Mouse (Mus musculus) layer of hippocampus, adult 2 months (tissue): ENCODE results near the gene Galnt2. TPM values are rescaled to one million over a fixed set of nuclear protein-coding genes. Genes with fewer than 3 reads are reported as not detected.

Experiments used
- DNase-seq, 2 experiments: peaks; one replicate each; pipeline ENCODE4 v3.0.0; 2022; ENCODE audit warnings: low spot score in 2 of 2
- H3K27ac ChIP-seq: fragments of 200-600 bp; 2 replicates; pipeline ENCODE4 v1.8.1; 2022
- H3K4me3 ChIP-seq: fragments of 200-600 bp; 2 replicates; pipeline ENCODE4 v1.8.1; 2022; ENCODE audit warnings: mild to moderate bottlenecking
- CTCF ChIP-seq: fragments of 200-600 bp; conservative IDR thresholded peaks from 2 replicates; pipeline ENCODE4 v1.8.1; 2022; ENCODE audit warnings: antibody characterized with exemption, mild to moderate bottlenecking, moderate library complexity
- total RNA-seq, 2 experiments: library from RNA; stranded (reverse); gene quantifications; 2 replicates each; pipeline ENCODE4 v1.2.3; 2021

Gene Galnt2
- total RNA-seq, 2 experiments from 2014 or later = 34.5 to 44.5 TPM

- Histone ChIP-seq H3K4me3 (no peak overlapping the region), H3K27ac (no peak overlapping the region)
- TF ChIP-seq CTCF = no peak
- DNase-seq = no peak
Observed at GRCm38 (mm10) chr8:124311111-124311510, 79.9 kb downstream of the Galnt2 start.

GRCm38 (mm10) chr8:124311723-124312122 lies 80.5 kb downstream of the Galnt2 start:
- Histone ChIP-seq H3K4me3 (no peak overlapping the region), H3K27ac (no peak overlapping the region)
- no peak for TF ChIP-seq CTCF
- DNase-seq = no peak

DNA sequence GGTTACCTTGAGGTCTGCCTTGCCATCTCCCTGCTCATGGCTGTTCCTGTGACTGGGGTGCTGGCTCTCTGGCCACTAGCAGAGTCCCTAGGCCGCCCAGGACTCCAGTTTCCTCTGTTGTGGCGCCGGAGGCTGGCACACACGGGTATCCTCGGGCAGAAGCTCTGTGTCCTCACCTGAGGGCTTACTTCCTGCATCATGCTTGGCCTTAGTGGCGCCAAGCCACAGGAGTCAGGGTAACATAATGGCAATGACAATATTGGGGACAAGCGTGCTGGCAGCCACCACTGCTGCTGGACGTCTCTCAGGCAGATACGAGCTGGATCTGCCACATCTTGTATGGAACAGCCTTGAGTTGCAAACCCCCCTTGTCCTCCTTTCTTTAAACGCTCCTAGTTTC lies 81.0 kb downstream of the Galnt2 start:
- no peak overlapping the region for H3K4me3 ChIP-seq
- TF ChIP-seq CTCF = no peak
- no peak for DNase-seq
- H3K27ac ChIP-seq = no peak overlapping the region

DNA sequence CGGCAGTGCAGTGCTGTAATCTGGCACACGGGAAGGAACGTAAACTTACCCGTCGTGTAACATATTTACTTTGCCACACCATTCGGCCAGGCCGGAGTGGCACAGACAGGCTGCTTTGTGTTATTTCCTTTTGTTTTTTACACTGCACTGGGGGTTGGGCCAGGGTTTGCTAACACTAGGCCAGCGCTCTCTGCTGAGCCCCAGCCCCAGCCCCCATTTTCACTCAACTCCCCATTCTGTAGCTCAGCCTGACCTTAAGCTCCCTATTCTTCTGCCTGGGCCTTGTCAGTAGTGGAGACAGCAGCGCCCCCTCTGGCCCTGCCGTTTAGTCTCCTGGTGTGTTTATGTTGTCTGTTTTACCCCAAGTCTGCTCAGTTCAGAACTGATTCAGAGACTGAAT lies 83.6 kb downstream of the Galnt2 start:
- H3K27ac ChIP-seq = peak overlapping the region; percentile 43; the same call in 1 of the 2 replicates
- no peak overlapping the region for H3K4me3 ChIP-seq
- DNase-seq = no peak
- peak; percentile 72 for TF ChIP-seq CTCF

DNA sequence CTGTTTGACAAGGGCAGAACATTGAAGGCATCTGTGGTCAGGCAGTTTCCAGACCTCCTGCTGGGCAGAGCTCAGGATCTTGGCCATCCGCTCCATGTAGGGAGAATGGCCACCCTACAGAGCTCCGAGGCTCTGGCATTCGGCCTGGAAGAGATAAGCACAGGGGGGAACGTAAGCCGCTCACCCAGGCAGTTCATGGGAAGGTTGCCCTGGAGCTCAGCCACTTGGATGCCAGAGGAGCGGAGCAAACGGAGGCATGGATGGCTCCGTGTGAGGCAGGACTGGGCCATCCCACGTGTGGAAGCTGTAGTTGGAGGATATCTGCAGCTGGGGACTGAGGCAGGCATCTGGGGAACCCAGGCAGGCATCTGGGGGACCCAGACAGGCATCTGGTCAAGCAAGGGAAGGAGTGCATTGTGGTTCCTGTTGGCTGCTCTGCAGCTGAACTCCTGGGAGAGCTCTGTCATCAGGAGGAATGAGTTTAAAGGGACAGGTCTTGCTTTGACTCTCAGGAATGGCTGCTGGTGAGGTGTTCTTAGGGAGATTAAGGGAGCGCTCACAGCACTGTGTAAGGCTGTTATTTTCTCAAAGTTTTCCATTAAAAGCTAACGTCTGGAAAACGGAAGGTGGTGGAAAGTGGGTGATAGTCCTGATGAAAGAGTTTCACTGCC lies 85.4 kb downstream of the Galnt2 start:
- no peak for DNase-seq
- H3K27ac ChIP-seq = peak overlapping the region; percentile 14; the same call in 1 of the 2 replicates
- no peak overlapping the region for H3K4me3 ChIP-seq
- TF ChIP-seq CTCF = no peak

GRCm38 (mm10) chr8:124317191-124317682 lies 86.0 kb downstream of the Galnt2 start:
- TF ChIP-seq CTCF = no peak
- H3K27ac ChIP-seq = peak overlapping the region; percentile 14; the same call in 1 of the 2 replicates
- H3K4me3 ChIP-seq = no peak overlapping the region
- no peak for DNase-seq

DNA sequence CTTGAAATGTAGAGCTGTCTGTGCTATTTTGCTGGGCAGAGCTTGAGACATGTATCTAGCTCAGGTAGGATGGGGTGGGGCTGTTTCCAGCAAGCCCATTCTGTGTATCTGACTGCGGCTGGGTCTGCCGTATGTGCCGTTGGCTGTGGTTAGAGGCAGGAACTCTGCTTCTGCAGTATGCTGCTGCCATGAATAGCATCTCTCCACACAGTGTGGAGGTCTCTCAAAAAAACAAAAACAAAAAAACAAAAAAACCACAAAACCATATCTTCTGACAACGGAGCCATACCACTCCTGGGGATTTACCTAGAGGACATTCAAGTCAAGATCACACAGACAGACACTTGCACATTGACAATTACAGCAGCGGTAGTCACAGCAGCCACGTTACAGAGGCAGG lies 86.6 kb downstream of the Galnt2 start:
- Histone ChIP-seq H3K4me3 (no peak overlapping the region), H3K27ac (peak overlapping the region; percentile 14; the same call in 1 of the 2 replicates)
- DNase-seq = no peak
- TF ChIP-seq CTCF = no peak

- no peak overlapping the region for H3K4me3 ChIP-seq
- TF ChIP-seq CTCF = no peak
- no peak for DNase-seq
- no peak overlapping the region for H3K27ac ChIP-seq
Observed at GRCm38 (mm10) chr8:124318612-124319315, 87.6 kb downstream of the Galnt2 start.

DNA sequence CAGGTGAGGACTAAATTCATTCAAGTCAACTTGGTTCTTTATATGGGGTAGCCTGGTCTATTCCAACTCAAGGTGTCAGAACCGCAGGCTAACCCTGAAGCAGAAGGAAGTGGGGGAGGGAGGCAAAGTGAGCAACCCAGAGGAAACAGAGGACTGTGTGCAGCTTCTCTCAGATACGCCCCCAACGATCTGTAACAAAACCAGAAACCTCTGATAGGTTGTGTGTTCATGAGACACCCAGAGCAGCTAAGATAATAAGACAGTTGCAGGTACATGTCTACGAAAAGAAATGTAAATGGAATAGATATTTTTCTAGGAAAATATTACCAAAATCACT lies 88.1 kb downstream of the Galnt2 start:
- no peak overlapping the region for H3K4me3 ChIP-seq
- DNase-seq = no peak
- TF ChIP-seq CTCF = no peak
- no peak overlapping the region for H3K27ac ChIP-seq

DNA sequence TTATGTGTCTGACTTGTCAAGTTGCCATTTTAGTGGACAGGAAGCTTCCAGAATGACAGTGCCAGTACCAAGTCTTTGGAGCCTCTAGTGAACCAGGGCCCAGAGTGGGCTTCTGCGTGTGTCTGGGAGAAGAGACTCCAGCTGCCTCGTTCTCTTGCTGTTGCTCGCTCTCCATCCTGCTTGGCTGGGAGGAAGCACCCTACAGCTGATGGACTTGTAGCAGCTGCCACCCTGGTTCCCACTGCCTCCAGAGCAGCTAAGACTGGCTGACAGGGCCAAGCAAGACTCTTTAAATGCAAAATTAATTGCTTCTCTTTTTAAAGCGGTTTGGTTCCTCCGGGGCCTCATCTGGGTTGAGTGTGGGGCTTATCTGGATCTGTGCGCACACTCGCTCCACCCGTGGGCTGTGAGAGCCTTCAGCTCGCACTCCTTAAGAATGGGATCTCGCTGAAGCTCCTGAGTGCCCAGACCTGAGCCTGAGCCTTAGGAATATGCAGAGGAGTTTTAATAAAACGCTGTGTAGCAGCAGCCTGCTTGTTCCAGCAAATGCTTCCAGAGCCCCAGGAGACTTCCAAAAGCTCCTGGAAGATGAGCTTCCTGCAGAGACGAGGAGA lies 90.1 kb downstream of the Galnt2 start:
- no peak for DNase-seq
- no peak for TF ChIP-seq CTCF
- Histone ChIP-seq H3K27ac (peak overlapping the region; percentile 71), H3K4me3 (no peak overlapping the region)

GRCm38 (mm10) chr8:124323356-124323755 lies 92.2 kb downstream of the Galnt2 start:
- Histone ChIP-seq H3K4me3 (no peak overlapping the region), H3K27ac (no peak overlapping the region)
- no peak for TF ChIP-seq CTCF
- DNase-seq = peak in 1 of 2 experiments; percentile 23

- no peak for DNase-seq
- H3K27ac ChIP-seq = no peak overlapping the region
- TF ChIP-seq CTCF = no peak
- H3K4me3 ChIP-seq = no peak overlapping the region
Observed at GRCm38 (mm10) chr8:124328259-124328658, 97.1 kb downstream of the Galnt2 start.

- Histone ChIP-seq H3K4me3 (no peak overlapping the region), H3K27ac (no peak overlapping the region)
- DNase-seq = no peak
- no peak for TF ChIP-seq CTCF
Observed at GRCm38 (mm10) chr8:124329690-124330089, 98.5 kb downstream of the Galnt2 start.
